Mouse (Mus musculus) CH12.LX (cell line): ENCODE data around the gene Bcar1. TPM values are rescaled to one million over a fixed set of nuclear protein-coding genes. Genes with fewer than 3 reads are reported as not detected.

Experiments used
- DNase-seq: peaks from one replicate; pipeline ENCODE4 v3.0.0-alpha.2; 2013; ENCODE audit errors: extremely low read depth
- H3K27ac ChIP-seq: 2 replicates; pipeline ENCODE4 v1.5.1; 2012; ENCODE audit warnings: low read depth, mild to moderate bottlenecking, control low read depth, moderate library complexity; ENCODE audit not compliant: insufficient read depth
- H3K27me3 ChIP-seq: replicated peaks from 2 replicates; pipeline ENCODE3; 2012; ENCODE audit warnings: inconsistent platforms
- H3K36me3 ChIP-seq, 2 experiments: replicated peaks in 1 of 2; 2 replicates each; pipeline versions ENCODE3 to v1.6.1; 2012; ENCODE audit warnings: inconsistent platforms in 1 of 2, low read length in 1 of 2, mild to moderate bottlenecking in 1 of 2, mixed read lengths in 1 of 2, moderate library complexity in 1 of 2; ENCODE audit not compliant: control insufficient read depth in 1 of 2, insufficient read depth in 1 of 2
- H3K4me1 ChIP-seq, 2 experiments: 2 replicates each; pipeline ENCODE4 v1.6.1; 2012; ENCODE audit warnings: inconsistent platforms in 1 of 2, moderate library complexity in 1 of 2; ENCODE audit not compliant: insufficient read depth in 2 of 2, control insufficient read depth in 1 of 2
- H3K4me2 ChIP-seq: 2 replicates; pipeline ENCODE4 v1.6.1; 2012; ENCODE audit warnings: low read depth, mild to moderate bottlenecking, control low read depth; ENCODE audit not compliant: poor library complexity, insufficient read depth, severe bottlenecking
- H3K4me3 ChIP-seq, 3 experiments: fragments of 150-350 bp in 1 of 3; sonication (generic) in 1 of 3; replicated peaks in 1 of 3; 2 replicates each; pipeline versions ENCODE3 to v1.5.1; 2011 to 2012; ENCODE audit warnings: low read depth in 2 of 3, low read length in 2 of 3, mild to moderate bottlenecking in 2 of 3, moderate library complexity in 2 of 3, control low read depth in 1 of 3, improper control_type of control experiment in 1 of 3, inconsistent platforms in 1 of 3, mixed read lengths in 1 of 3; ENCODE audit not compliant: poor library complexity in 1 of 3
- H3K79me2 ChIP-seq: replicated peaks from 2 replicates; pipeline ENCODE4 v1.6.1; 2012; ENCODE audit warnings: mild to moderate bottlenecking, moderate library complexity; ENCODE audit not compliant: control insufficient read depth, poor library complexity, insufficient read depth, severe bottlenecking; ENCODE audit errors: extremely low read depth
- H3K9ac ChIP-seq: 2 replicates; pipeline ENCODE4 v1.6.1; 2012; ENCODE audit warnings: low read depth, mild to moderate bottlenecking, control low read depth, moderate library complexity; ENCODE audit not compliant: insufficient read depth
- H3K9me3 ChIP-seq: replicated peaks from 2 replicates; pipeline ENCODE3; 2012; ENCODE audit warnings: low read length, inconsistent platforms, mixed read lengths
- BHLHE40 ChIP-seq: IDR thresholded peaks from 2 replicates; pipeline ENCODE4 v1.6.1; 2011; ENCODE audit warnings: mild to moderate bottlenecking, low read depth, low read length, improper control_type of control experiment
- CHD1 ChIP-seq: IDR thresholded peaks from 2 replicates; pipeline ENCODE4 v1.6.1; 2012; ENCODE audit warnings: low read depth, low read length, improper control_type of control experiment, inconsistent platforms
- CTCF ChIP-seq, 2 experiments: IDR thresholded peaks in 1 of 2; conservative IDR thresholded peaks in 1 of 2; 2 replicates each; pipeline ENCODE4 v1.5.1; 2011 to 2012; ENCODE audit warnings: low read depth in 2 of 2, low read length in 2 of 2, improper control_type of control experiment in 1 of 2, inconsistent platforms in 1 of 2, mild to moderate bottlenecking in 1 of 2, moderate library complexity in 1 of 2
- ETS1 ChIP-seq: conservative IDR thresholded peaks from 2 replicates; pipeline ENCODE4 v1.6.1; 2012; ENCODE audit warnings: low read depth, mild to moderate bottlenecking, inconsistent platforms, low read length, improper control_type of control experiment, moderate library complexity
- HCFC1 ChIP-seq: IDR thresholded peaks from 2 replicates; pipeline ENCODE4 v1.6.1; 2012; ENCODE audit warnings: low read depth, mild to moderate bottlenecking, inconsistent platforms, low read length, improper control_type of control experiment
- JUN ChIP-seq: IDR thresholded peaks from 2 replicates; pipeline ENCODE4 v1.6.1; 2011; ENCODE audit warnings: low read depth, mild to moderate bottlenecking, low read length, improper control_type of control experiment, moderate library complexity; ENCODE audit not compliant: insufficient read depth
- MAZ ChIP-seq: IDR thresholded peaks from 2 replicates; pipeline ENCODE4 v1.6.1; 2012; ENCODE audit warnings: low read depth, mild to moderate bottlenecking, inconsistent platforms, low read length, improper control_type of control experiment, moderate library complexity
- NRF1 ChIP-seq: IDR thresholded peaks from 2 replicates; pipeline ENCODE4 v1.6.1; 2014; ENCODE audit warnings: low read depth, mild to moderate bottlenecking, inconsistent platforms, low read length, improper control_type of control experiment, moderate library complexity
- POLR2AphosphoS2 ChIP-seq: IDR thresholded peaks from 2 replicates; pipeline ENCODE4 v1.6.1; 2011; ENCODE audit warnings: low read depth, low read length, improper control_type of control experiment
- RAD21 ChIP-seq: IDR thresholded peaks from 2 replicates; pipeline ENCODE4 v1.6.1; 2011; ENCODE audit warnings: low read depth, mild to moderate bottlenecking, low read length, improper control_type of control experiment, moderate library complexity
- SIN3A ChIP-seq: IDR thresholded peaks from 2 replicates; pipeline ENCODE4 v1.6.1; 2012; ENCODE audit warnings: low read length, improper control_type of control experiment, inconsistent platforms
- SMC3 ChIP-seq: IDR thresholded peaks from 2 replicates; pipeline ENCODE4 v1.6.1; 2011; ENCODE audit warnings: low read depth, low read length, improper control_type of control experiment
- UBTF ChIP-seq: IDR thresholded peaks from 2 replicates; pipeline ENCODE4 v1.6.1; 2012; ENCODE audit warnings: low read depth, mild to moderate bottlenecking, inconsistent platforms, low read length, improper control_type of control experiment, moderate library complexity
- USF2 ChIP-seq: conservative IDR thresholded peaks from 2 replicates; pipeline ENCODE4 v1.6.1; 2011; ENCODE audit warnings: low read depth, low read length, improper control_type of control experiment
- ZC3H11A ChIP-seq: IDR thresholded peaks from 2 replicates; pipeline ENCODE4 v1.6.1; 2012; ENCODE audit warnings: low read depth, mild to moderate bottlenecking, inconsistent platforms, low read length, improper control_type of control experiment
- ZMIZ1 ChIP-seq: IDR thresholded peaks from 2 replicates; pipeline ENCODE4 v1.6.1; 2012; ENCODE audit warnings: low read depth, mild to moderate bottlenecking, inconsistent platforms, low read length, improper control_type of control experiment
- dilution Hi-C: fragments of 300-500 bp; cut with MboI; formaldehyde crosslinking; loops from 2 replicates; pipeline ENCODE4 v1.14.3; 2020; ENCODE audit warnings: low sequenced_read_pairs; ENCODE audit not compliant: extremely low pct_unique_long_range_greater_than_20kb, extremely low pct_ligation_motif_present
- in situ Hi-C: fragments of 300-500 bp; cut with MboI; formaldehyde crosslinking; loops from 3 replicates; pipeline ENCODE4 v1.14.3; 2019; ENCODE audit warnings: low sequenced_read_pairs, low pct_ligation_motif_present, low pct_unique_long_range_greater_than_20kb, mixed read lengths
- polyA plus RNA-seq: library from polyadenylated mRNA; unstranded; fragments of >175 nt; gene quantifications from 2 replicates; pipeline ENCODE4 v1.2.1, GENCODE M21; 2012; ENCODE audit warnings: low read depth; ENCODE audit not compliant: insufficient read length
- total RNA-seq, 2 experiments: library from RNA; depleted of rRNA; stranded (reverse); fragments of 300-350 nt in 1 of 2; fragments of >200 nt in 1 of 2; gene quantifications; 2 replicates each; pipeline ENCODE4 v1.2.3; 2012 to 2014

Gene Bcar1
- total and polyA plus RNA-seq, 3 experiments = 0.97 to 2.1 (median 1.2) TPM

GRCm38 (mm10) chr8:111680423-111681028 is 63.1 kb downstream of the Bcar1 start:
- H3K79me2 ChIP-seq = no peaks in the 10 kb centered on the region
- H3K4me1 ChIP-seq = no peaks in the 10 kb centered on the region
- H3K27ac ChIP-seq = no peak overlapping the region
- H3K27me3 ChIP-seq = peaks cover 10% of the 10 kb centered on the region
- dilution Hi-C loops (no loop called here), in situ Hi-C loops (no loop called here)
- H3K9me3 ChIP-seq = peaks cover 8% of the 10 kb centered on the region
- no peak for DNase-seq
- no peak overlapping the region for H3K4me3 ChIP-seq
- TF ChIP-seq CTCF (conservative IDR thresholded peaks at IDR 0.05 in 1 of 2, IDR thresholded peaks at IDR 0.05 in 1 of 2; ENCODE audit: low read depth in 2 of 2, low read length in 2 of 2) = peak in 1 of 2 experiments; percentile 38; a peak in 2 of 4 replicates
- TF ChIP-seq NRF1 = no peak
- 0 out of 2 replicates have a peak, but pooled peaks have one; percentile 5 for TF ChIP-seq SMC3
- no peak overlapping the region for H3K4me2 ChIP-seq
- H3K36me3 ChIP-seq = no peaks in the 10 kb centered on the region
- no peak overlapping the region for H3K9ac ChIP-seq

DNA sequence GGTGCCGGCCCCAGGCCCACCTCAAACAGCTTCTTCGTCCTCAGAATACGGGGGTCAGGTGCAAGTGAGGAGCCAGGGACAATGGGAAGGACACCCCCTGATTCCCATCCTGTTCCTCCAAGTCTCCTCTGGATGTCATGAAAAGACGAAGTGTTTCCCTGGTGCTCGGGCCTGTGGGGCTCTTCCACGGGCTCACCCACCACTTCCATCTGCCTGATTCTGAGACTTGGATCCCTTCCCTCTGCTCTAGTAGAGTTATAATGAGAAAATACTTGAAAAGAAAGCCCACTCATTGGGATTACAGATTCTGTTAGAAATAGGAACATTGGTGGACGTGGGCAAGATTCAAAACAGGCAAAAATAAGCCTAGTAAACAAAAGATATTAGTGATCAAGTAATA is 64.8 kb downstream of the Bcar1 start:
- Histone ChIP-seq H3K27me3 (peaks cover 10% of the 10 kb centered on the region), H3K9ac (no peak overlapping the region), H3K27ac (no peak overlapping the region), H3K4me2 (no peak overlapping the region), H3K9me3 (peaks cover 8% of the 10 kb centered on the region), H3K4me3 (no peak overlapping the region), H3K4me1 (no peaks in the 10 kb centered on the region), H3K79me2 (no peaks in the 10 kb centered on the region), H3K36me3 (no peaks in the 10 kb centered on the region)
- no peak for TF ChIP-seq ZMIZ1
- no peak for TF ChIP-seq MAZ
- TF ChIP-seq JUN = no peak
- TF ChIP-seq SIN3A = no peak
- TF ChIP-seq USF2 = no peak
- TF ChIP-seq BHLHE40 = no peak
- no peak for TF ChIP-seq CTCF (conservative IDR thresholded peaks at IDR 0.05 in 1 of 2, IDR thresholded peaks at IDR 0.05 in 1 of 2; ENCODE audit: low read depth in 2 of 2, low read length in 2 of 2)
- TF ChIP-seq HCFC1 = no peak
- dilution Hi-C loops = no loop called here
- no peak for DNase-seq
- in situ Hi-C loops = no loop called here

- DNase-seq = peak; percentile 64
- in situ Hi-C loops = no loop called here
- H3K4me2 ChIP-seq = no peak overlapping the region
- H3K9ac ChIP-seq = no peak overlapping the region
- no peak overlapping the region for H3K4me3 ChIP-seq
- TF ChIP-seq RAD21 = peak; percentile 80
- peak; percentile 62 to 81 for TF ChIP-seq CTCF (conservative IDR thresholded peaks at IDR 0.05 in 1 of 2, IDR thresholded peaks at IDR 0.05 in 1 of 2; ENCODE audit: low read depth in 2 of 2, low read length in 2 of 2)
- peak; percentile 20; the same call in 1 of the 2 replicates for TF ChIP-seq ZC3H11A
- TF ChIP-seq UBTF = no peak
- TF ChIP-seq CHD1 = no peak
- no peak for TF ChIP-seq ETS1
- no peak for TF ChIP-seq NRF1
- peak; percentile 79 for TF ChIP-seq SMC3
- TF ChIP-seq POLR2AphosphoS2 = no peak
- H3K4me1 ChIP-seq = no peaks in the 10 kb centered on the region
- peaks cover 9% of the 10 kb centered on the region for H3K27me3 ChIP-seq
- H3K36me3 ChIP-seq = no peaks in the 10 kb centered on the region
- H3K27ac ChIP-seq = no peak overlapping the region
- dilution Hi-C loops = no loop called here
- peaks cover 8% of the 10 kb centered on the region for H3K9me3 ChIP-seq
- no peaks in the 10 kb centered on the region for H3K79me2 ChIP-seq
These were observed 65.5 kb downstream of the Bcar1 start for GRCm38 (mm10) chr8:111678111-111678510.
